Mouse (Mus musculus) left cerebral cortex, adult 9 months (tissue): ENCODE results near the gene Slc24a3.
A peak's percentile ranks its signal among the peaks of the same experiment; 100 is the strongest.

Experiments
- DNase-seq, 2 experiments: peaks; one replicate each; pipeline ENCODE4 v3.0.0; 2022; ENCODE audit warnings: low spot score in 2 of 2

Slc24a3 gene

GRCm38 (mm10) chr2:145167664-145168360 lies at the start of gene Slc24a3:
Slc24a3 (plus strand) TSS chr2:145167754.
- peak; percentile 52 to 77 for DNase-seq

GRCm38 (mm10) chr2:145117762-145118161 lies 49.8 kb upstream of the Slc24a3 start:
- DNase-seq: peak in 1 of 2 experiments; percentile 7

GRCm38 (mm10) chr2:145127747-145128146 lies 39.8 kb upstream of the Slc24a3 start:
- no peak for DNase-seq

- DNase-seq: no peak
Measured at GRCm38 (mm10) chr2:145136625-145137291, 30.8 kb upstream of the Slc24a3 start.

GRCm38 (mm10) chr2:145150407-145150806 lies 17.1 kb upstream of the Slc24a3 start:
- DNase-seq: no peak

GRCm38 (mm10) chr2:145150821-145151220 lies 16.7 kb upstream of the Slc24a3 start:
- no peak for DNase-seq

- DNase-seq: no peak
Measured at GRCm38 (mm10) chr2:145152281-145152680, 15.3 kb upstream of the Slc24a3 start.

- DNase-seq: no peak
Measured at GRCm38 (mm10) chr2:145158972-145159371, 8.6 kb upstream of the Slc24a3 start.

GRCm38 (mm10) chr2:145161046-145161700 lies 6.4 kb upstream of the Slc24a3 start:
- peak in 1 of 2 experiments; percentile 90 for DNase-seq

GRCm38 (mm10) chr2:145164086-145164485 lies 3.5 kb upstream of the Slc24a3 start:
- no peak for DNase-seq

GRCm38 (mm10) chr2:145164562-145164961 lies 3.0 kb upstream of the Slc24a3 start:
- DNase-seq: no peak

- no peak for DNase-seq
Measured at GRCm38 (mm10) chr2:145165076-145165475, 2.5 kb upstream of the Slc24a3 start.

GRCm38 (mm10) chr2:145165854-145166253 lies 1.7 kb upstream of the Slc24a3 start:
- no peak for DNase-seq

- peak in 1 of 2 experiments; percentile 51 for DNase-seq
Measured at GRCm38 (mm10) chr2:145167051-145167663, 397 bp upstream of the Slc24a3 start.

- DNase-seq: peak in 1 of 2 experiments; percentile 34
Measured at GRCm38 (mm10) chr2:145168405-145168971, 934 bp downstream of the Slc24a3 start.

GRCm38 (mm10) chr2:145172978-145173655 lies 5.6 kb downstream of the Slc24a3 start:
- peak in 1 of 2 experiments; percentile 44 for DNase-seq

GRCm38 (mm10) chr2:145175036-145175435 lies 7.5 kb downstream of the Slc24a3 start:
- DNase-seq: no peak

- no peak for DNase-seq
Measured at GRCm38 (mm10) chr2:145182410-145182809, 14.9 kb downstream of the Slc24a3 start.

- DNase-seq: no peak
Measured at GRCm38 (mm10) chr2:145188828-145189227, 21.3 kb downstream of the Slc24a3 start.

GRCm38 (mm10) chr2:145196043-145196442 lies 28.5 kb downstream of the Slc24a3 start:
- peak; percentile 33 to 36 for DNase-seq

- peak in 1 of 2 experiments; percentile 16 for DNase-seq
Measured at GRCm38 (mm10) chr2:145196501-145197042, 29.0 kb downstream of the Slc24a3 start.
